Mouse (Mus musculus): ENCODE measurements at regions not wholly inside any gene's neighbourhood (a gene's known extent, or its start where the extent isn't known, plus 50 kb on each side); places are given as distances from the start of the nearest gene placed in this dataset.

DNA sequence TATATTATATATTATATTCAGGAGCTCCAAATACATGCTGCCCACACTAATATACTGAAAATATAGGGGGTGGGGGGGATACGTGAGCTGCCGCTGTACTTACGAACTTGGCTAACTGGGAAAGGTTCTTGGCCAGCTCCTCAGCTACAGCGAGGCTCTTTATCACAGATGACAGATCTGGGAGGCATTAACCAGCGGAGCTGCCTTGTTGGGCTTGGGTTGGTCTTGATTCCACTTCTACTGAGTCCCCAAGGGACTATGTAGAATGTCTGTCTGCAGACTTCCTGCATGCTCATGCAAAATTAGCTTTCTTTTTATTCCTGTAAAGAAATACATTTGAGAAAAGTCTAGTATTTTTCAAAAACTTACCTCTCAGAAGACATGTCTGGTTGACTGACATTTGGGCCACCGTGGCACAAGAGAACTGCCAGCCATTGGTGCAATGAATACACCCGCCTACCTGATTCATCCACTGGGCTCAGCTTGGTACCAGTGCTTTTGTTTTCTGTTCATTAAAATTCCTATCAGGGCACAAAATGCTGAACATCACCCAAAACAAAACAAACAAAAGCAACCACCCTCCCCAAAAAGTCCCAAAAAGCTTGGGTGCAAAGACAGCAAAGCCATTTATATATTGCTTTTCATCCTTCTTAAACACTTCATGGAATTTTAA, 253.2 kb downstream of the Spry2 start:
- no peak for DNase-seq (ENCODE audit: extremely low read depth, low read depth, low spot score)

DNA sequence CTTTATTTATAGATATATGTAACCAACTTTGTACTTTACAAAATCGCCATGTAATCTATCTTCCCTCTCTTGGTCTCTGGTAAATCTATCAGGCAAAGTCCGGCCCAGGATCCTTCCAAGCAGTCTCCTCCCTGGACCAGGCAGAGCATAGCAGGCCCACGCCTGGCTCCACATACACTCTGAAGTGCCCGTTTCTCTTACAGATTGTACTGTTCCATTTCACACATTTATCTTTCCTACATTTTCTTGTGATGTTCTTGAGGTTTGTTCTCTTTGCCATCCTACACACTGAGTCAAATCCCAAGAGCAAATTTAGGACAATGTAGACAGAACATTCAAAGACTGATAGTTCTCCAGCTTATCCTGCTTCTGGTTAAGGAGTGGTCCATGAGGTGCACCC, 264.3 kb downstream of the Spry2 start:
- DNase-seq (ENCODE audit: extremely low read depth, low read depth, low spot score): no peak

DNA sequence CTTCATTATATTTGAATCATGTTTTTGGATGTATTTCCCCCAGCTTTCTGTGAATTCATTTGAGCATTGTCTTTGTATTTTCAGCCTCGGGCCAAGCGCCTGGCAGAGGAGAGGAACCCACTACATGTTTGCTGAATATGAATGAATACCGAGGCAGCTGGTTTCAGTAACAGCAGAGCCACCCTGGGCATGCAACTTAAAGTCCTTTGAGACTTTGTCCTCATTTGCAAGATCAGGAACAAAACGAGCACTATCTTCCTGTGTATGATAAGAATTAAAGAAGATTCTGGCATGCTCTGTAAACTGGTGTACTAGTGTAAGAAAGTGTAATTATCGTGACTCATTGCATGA, 265.0 kb downstream of the Spry2 start:
- no peak for DNase-seq (ENCODE audit: extremely low read depth, low read depth, low spot score)

DNA sequence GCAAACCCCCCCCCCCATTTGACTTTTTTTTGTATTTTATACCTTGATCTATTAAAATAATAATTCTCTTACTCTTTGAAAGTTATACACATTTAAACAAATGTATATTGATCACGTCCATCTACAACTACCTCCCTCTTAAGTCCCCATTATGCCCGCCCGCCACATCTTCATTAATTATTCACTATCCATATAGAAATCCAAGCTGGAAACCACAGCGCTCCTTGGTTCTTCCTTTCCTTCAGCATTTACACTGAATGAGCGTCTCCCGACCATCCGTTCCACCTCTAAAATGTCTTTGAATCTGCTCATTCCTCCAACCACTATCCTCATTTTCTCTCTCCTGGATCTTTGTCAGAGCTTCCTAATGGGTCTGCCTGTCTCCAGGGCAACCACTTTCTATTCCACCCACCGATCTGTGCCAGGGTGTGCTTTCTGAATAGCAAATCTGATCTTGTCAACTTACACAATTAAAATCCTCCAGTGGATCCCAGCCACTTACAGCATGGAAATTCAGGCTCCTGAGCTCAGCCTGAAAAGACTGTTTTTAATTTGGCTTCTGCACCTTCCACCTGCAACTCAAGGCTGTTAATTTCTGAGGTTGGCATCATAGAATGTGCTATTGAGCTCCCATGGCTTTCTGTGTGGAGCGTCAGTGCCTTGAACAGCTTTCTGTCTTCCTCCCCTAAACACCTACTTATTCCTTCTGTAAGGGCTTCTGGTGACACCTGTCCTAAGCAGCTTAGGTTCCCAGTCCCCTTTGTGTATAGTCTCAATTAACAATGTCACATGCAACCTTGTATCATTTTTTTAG, 265.5 kb downstream of the Spry2 start:
- DNase-seq (ENCODE audit: extremely low read depth, low read depth, low spot score): no peak

DNA sequence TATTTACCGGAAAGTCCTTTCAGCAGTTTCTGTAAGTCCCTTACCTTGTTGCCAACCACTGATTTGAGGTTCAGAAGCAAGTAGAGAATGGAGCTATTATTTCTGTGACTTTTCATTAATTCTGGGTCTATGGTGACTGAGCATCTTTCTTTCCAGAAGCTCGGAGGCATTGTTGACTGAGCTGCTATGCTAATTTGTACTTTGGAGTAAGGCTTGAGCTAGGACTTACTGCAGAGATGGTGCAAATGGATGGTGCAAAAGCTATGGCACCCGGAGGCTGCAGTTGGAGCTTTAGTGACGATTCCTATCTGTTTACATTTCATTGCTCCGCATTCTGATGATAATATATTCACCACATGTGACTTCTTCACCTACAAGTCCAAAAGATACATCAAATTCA, 266.2 kb downstream of the Spry2 start:
- no peak for DNase-seq (ENCODE audit: extremely low read depth, low read depth, low spot score)

GRCm38 (mm10) chr14:105628673-105629072, 267.9 kb downstream of the Spry2 start:
- no peak for DNase-seq (ENCODE audit: extremely low read depth, low read depth, low spot score)

DNA sequence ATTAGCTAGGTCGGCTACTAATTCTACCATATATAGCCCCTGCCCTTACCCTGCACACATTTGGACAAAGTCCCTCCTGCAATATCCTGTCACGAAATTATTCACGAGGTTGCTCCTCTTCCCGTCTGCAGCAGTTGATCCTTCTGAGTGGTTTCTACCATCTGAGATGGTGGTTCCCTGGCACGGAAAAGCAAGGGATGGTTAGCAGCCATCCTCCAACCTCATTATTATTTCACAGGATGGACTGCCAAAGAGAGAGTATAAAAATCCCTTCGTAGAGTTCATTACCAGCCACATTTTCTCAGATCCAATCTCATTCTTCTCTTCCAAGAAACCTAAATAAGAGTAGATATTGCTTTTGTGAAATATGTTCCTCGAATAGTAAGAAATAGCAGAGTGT, 272.2 kb downstream of the Spry2 start:
- no peak for DNase-seq (ENCODE audit: extremely low read depth, low read depth, low spot score)

DNA sequence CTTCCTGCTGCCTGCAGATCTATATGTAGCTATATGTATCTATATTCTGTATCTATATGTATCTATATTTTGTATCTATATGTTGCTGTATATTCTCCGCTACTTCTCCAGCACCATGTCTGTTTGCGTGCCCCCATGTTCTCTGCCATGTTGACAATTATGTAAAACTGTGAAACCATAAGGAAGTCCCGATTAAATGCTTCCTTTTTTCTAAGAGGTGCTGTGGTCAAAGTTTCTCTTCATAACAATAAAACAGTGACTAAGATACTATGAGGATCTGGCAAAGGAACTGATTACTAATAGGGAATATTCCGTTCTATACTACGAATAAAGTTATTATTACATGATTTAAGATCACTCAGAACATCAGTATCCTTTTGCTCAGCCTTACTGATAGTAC, 274.5 kb downstream of the Spry2 start:
- DNase-seq (ENCODE audit: extremely low read depth, low read depth, low spot score): no peak

GRCm38 (mm10) chr14:105621124-105621523, 275.5 kb downstream of the Spry2 start:
- DNase-seq (ENCODE audit: extremely low read depth, low read depth, low spot score): no peak

DNA sequence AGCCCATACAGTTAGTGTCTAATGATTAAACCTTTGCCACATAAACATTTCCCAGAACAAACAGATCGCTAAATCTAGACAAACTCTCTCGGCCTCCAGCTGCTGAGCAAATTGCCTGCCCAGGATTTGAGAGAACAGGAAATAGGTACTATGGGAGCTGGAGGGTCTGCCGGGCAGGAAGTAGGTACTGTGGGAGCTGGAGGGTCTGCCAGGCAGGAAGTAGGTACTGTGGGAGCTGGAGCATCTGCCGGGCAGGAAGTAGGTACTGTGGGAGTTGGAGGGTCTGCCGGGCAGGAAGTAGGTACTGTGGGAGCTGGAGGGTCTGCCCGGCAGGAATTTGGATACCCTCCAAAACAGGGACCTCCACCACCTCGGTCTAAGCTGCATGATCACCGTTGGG, 277.2 kb downstream of the Spry2 start:
- DNase-seq (ENCODE audit: extremely low read depth, low read depth, low spot score): no peak

- no peak for DNase-seq (ENCODE audit: extremely low read depth, low read depth, low spot score)
Measured at GRCm38 (mm10) chr14:105615766-105616165, 280.9 kb downstream of the Spry2 start.

- DNase-seq (ENCODE audit: extremely low read depth, low read depth, low spot score): no peak
Measured at GRCm38 (mm10) chr14:105612794-105613193, 283.8 kb downstream of the Spry2 start.

DNA sequence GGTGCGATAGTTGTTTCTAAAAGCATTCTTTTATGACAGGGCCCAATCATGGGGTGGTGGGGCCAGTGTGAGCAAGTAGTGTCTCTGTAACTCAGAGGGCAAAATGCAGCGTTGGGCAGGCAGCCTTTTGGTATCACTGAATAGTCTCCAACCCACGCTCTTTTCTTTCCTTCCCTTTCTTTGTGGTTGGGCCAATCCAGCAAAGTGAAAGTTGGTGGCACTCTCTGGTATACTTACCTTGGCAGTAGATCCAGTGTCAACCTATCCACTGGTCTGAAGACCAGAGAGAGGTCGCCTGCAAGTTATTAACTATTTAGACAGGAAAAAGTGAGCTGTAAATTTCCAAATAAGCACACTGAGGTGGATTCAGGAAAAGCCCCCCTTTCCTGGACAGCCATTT, 287.8 kb downstream of the Spry2 start:
- DNase-seq (ENCODE audit: extremely low read depth, low read depth, low spot score): no peak

DNA sequence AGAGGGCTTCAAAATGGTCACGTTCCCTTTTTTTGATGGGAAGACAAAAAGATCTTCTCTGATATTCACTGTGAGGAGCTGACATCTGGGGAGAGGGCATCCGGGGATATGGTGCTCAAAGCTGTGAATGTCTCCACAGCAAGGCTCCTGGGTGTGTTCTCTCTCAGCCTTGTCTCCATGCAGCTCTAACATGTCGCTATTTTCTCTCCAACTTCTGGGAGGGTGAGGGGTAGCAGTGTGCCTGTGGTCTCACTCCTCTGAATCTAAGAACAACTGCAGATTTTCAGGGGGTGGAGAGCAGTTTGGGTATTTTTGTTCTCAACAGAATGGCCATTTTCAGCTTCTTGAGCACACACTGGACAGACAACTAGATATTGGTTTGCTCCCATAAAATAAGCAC, 290.1 kb downstream of the Spry2 start:
- DNase-seq (ENCODE audit: extremely low read depth, low read depth, low spot score): no peak

- DNase-seq (ENCODE audit: extremely low read depth, low read depth, low spot score): no peak
Measured at GRCm38 (mm10) chr14:105604451-105604850, 292.2 kb downstream of the Spry2 start.

- DNase-seq (ENCODE audit: extremely low read depth, low read depth, low spot score): no peak
Measured at GRCm38 (mm10) chr14:105603047-105603461, 293.6 kb downstream of the Spry2 start.

DNA sequence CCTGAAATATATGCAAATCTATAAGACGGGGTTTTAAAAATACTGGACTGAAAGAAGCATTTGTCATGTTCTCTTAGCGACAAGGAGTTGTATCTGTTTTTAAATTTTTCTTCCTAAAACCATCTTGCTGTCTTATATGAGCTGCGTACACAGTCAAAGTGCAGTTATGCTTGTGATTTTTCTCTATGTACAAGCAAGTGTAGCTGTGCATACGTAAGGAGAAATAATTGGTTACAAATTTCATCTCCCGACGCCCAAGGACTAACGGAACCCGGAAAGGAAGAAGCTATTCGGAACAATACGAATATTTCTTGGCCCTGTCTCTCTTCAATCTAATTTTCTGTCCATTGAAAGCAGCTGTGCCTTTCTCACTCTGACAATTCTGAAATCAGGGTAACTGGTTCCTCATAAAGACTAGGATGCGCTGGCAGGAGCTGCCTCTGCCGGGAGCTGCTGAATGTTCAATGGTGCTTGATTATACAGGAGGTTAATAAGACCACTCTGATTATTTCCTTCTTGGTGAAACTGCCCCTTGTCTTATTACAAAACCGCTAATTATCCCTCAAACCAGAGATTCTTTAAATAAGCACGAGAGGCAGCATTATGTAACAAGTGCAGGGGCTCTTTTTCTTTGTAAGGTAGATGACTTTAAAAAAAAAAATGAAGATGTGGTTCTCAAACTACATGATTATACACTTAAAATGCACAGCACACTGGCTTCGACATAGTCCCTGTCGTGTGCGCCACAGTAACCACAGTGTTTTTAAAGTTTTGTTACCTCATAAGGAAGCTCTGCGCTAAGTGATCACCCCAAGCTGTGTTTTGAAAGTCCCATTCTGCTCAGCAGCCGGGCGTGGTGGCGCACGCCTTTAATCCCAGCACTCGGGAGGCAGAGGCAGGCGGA, 296.8 kb downstream of the Spry2 start:
- no peak for DNase-seq (ENCODE audit: extremely low read depth, low read depth, low spot score)

- DNase-seq (ENCODE audit: extremely low read depth, low read depth, low spot score): no peak
Measured at GRCm38 (mm10) chr14:105589751-105590150, 306.9 kb downstream of the Spry2 start.

- DNase-seq (ENCODE audit: extremely low read depth, low read depth, low spot score): no peak
Measured at GRCm38 (mm10) chr14:105589261-105589660, 307.4 kb downstream of the Spry2 start.

- DNase-seq (ENCODE audit: extremely low read depth, low read depth, low spot score): no peak
Measured at GRCm38 (mm10) chr14:105588391-105589163, 308.0 kb downstream of the Spry2 start.

GRCm38 (mm10) chr14:105588029-105588390, 308.6 kb downstream of the Spry2 start:
- no peak for DNase-seq (ENCODE audit: extremely low read depth, low read depth, low spot score)

Measured in fat pad, adult 2 months (tissue).